Mouse (Mus musculus) C2C12 (cell line): ENCODE measurements at regions not wholly inside any gene's neighbourhood (a gene's known extent, or its start where the extent isn't known, plus 50 kb on each side); places are given as distances from the start of the nearest gene placed in this dataset.

Experiments
- CEBPB ChIP-seq: IDR thresholded peaks from one replicate; pipeline ENCODE4 v1.6.1; 2011; ENCODE audit warnings: low read depth, mild to moderate bottlenecking, control low read depth, moderate library complexity
- CTCF ChIP-seq: IDR thresholded peaks from one replicate; pipeline ENCODE4 v1.5.1; 2011; ENCODE audit not compliant: control insufficient read depth, insufficient read depth, insufficient read length
- MAX ChIP-seq: IDR thresholded peaks from one replicate; pipeline ENCODE4 v1.6.1; 2011; ENCODE audit warnings: mild to moderate bottlenecking, control low read depth
- MYOD1 ChIP-seq: IDR thresholded peaks from one replicate; pipeline ENCODE4 v1.6.1; 2011; ENCODE audit warnings: low read depth; ENCODE audit not compliant: control insufficient read depth, insufficient read length
- MYOG ChIP-seq: IDR thresholded peaks from one replicate; pipeline ENCODE4 v1.6.1; 2011; ENCODE audit not compliant: control insufficient read depth, insufficient read length; ENCODE audit errors: extremely low read depth
- USF1 ChIP-seq: IDR thresholded peaks from one replicate; pipeline ENCODE4 v1.6.1; 2011; ENCODE audit warnings: low read depth, mild to moderate bottlenecking, control low read depth, moderate library complexity

- no peak for TF ChIP-seq MYOG
- no peak for TF ChIP-seq CTCF
- no peak for TF ChIP-seq CEBPB
- TF ChIP-seq USF1, result no peak
- no peak for TF ChIP-seq MYOD1
- no peak for TF ChIP-seq MAX
These were observed 156.1 kb upstream of the Gm10295 start for GRCm38 (mm10) chr7:71507379-71507778.
